Mouse (Mus musculus) hindbrain, postnatal 0 days (tissue): ENCODE measurements at regions not wholly inside any gene's neighbourhood (a gene's known extent, or its start where the extent isn't known, plus 50 kb on each side); places are given as distances from the start of the nearest gene placed in this dataset.

Source experiments
- ATAC-seq: fragments of 200-750 bp; cut with Nextera tagmentation; 2 replicates; pipeline ENCODE4 v1.8.0; 2017; ENCODE audit warnings: mild to moderate bottlenecking, moderate TSS enrichment, moderate library complexity
- DNase-seq: peaks from one replicate; pipeline ENCODE4 v3.0.0-alpha.2; 2015; ENCODE audit warnings: low spot score
- H3K27ac ChIP-seq: fragments of 300-500 bp; sonication (generic); 2 replicates; pipeline ENCODE4 v1.5.1; 2014; ENCODE audit warnings: mild to moderate bottlenecking
- H3K27me3 ChIP-seq: fragments of 300-500 bp; sonication (generic); 2 replicates; pipeline ENCODE4 v1.6.1; 2014; ENCODE audit warnings: low read length, mixed read lengths; ENCODE audit not compliant: insufficient read depth
- H3K36me3 ChIP-seq: fragments of 300-500 bp; sonication (generic); 2 replicates; pipeline ENCODE4 v1.6.1; 2014; ENCODE audit warnings: low read length, mixed read lengths; ENCODE audit not compliant: insufficient read depth
- H3K4me1 ChIP-seq: fragments of 300-500 bp; sonication (generic); 2 replicates; pipeline ENCODE4 v1.6.1; 2014; ENCODE audit warnings: antibody characterized with exemption, low read length, mixed read lengths; ENCODE audit not compliant: insufficient read depth
- H3K4me2 ChIP-seq: fragments of 300-500 bp; sonication (generic); 2 replicates; pipeline ENCODE4 v1.6.1; 2014; ENCODE audit warnings: low read depth, mild to moderate bottlenecking, low read length, moderate library complexity, mixed read lengths
- H3K4me3 ChIP-seq: fragments of 300-500 bp; sonication (generic); 2 replicates; pipeline ENCODE4 v1.5.1; 2014; ENCODE audit warnings: low read length
- H3K9ac ChIP-seq: fragments of 300-500 bp; sonication (generic); replicated peaks from 2 replicates; pipeline ENCODE4 v1.6.1; 2014; ENCODE audit warnings: mild to moderate bottlenecking, low read length, moderate library complexity, mixed read lengths
- H3K9me3 ChIP-seq: fragments of 300-500 bp; sonication (generic); 2 replicates; pipeline ENCODE4 v1.6.1; 2016; ENCODE audit warnings: low read length, mixed read lengths
- CTCF ChIP-seq: IDR thresholded peaks from 2 replicates; pipeline ENCODE4 v1.5.1; 2016; ENCODE audit warnings: antibody characterized with exemption, control low read depth, low read depth
- WGBS: fragments of 180-500 bp; shearing (Covaris S2); extraction: QIAGEN DNeasy Blood & Tissue Kit; methylation state at CpG from one replicate; pipeline ENCODE4 v1.1.7; 2014; 5-methylcytosine and 5-hydroxymethylcytosine counted together

DNA sequence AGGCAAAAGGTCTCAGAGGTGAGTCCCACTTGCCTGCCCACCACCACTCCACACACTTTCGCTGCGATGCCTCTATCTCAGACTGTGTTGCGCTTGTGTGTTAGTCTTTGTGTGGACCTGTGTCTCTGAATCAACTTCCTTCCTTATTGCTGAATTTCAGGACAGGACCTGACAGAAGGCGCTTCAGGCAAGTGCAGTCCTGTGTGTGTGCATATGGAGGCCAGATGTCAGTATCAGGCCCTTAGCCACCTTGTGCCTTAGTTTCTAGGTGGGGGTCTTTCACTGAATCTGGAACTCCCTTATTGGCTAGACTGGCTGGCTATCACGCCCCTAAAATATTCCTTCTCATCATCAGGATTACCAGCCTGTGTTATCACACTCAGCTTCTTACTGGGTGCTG lies 391.6 kb upstream of the Zmiz1 start:
- H3K27me3 ChIP-seq = no peaks in the 10 kb centered on the region
- no peaks in the 10 kb centered on the region for H3K36me3 ChIP-seq
- no peak for ATAC-seq
- peaks cover 11% of the 10 kb centered on the region; the same call in 1 of the 2 replicates for H3K4me1 ChIP-seq
- DNase-seq = no peak
- H3K4me2 ChIP-seq = no peak overlapping the region
- 90% methylated on average over 5 of the region's 5 CpGs for WGBS
- H3K27ac ChIP-seq = no peak overlapping the region
- no peak overlapping the region for H3K4me3 ChIP-seq
- TF ChIP-seq CTCF = no peak
- no peaks in the 10 kb centered on the region for H3K9me3 ChIP-seq
- no peak overlapping the region for H3K9ac ChIP-seq

DNA sequence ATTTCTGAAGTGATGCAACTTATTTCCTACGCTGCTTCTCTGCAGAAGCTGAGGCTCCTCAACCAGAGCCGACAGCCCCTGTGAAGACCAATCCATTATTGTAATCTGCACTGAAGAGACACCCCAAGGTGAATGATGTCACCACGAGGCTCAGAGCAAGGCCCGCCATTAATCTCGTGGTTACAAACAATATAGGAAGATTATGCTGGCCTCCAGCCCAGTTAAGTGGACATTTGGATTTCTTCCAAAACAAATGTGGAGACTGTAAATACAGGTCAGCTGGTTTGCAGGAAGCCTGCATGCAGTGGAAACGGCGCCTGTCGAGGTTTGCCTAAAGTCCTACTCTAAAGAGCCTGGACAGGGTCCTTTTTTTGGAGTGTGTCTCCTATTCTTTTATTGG lies 390.6 kb upstream of the Zmiz1 start:
- WGBS = 18% methylated on average over 8 of the region's 8 CpGs
- H3K9me3 ChIP-seq = no peaks in the 10 kb centered on the region
- H3K36me3 ChIP-seq = no peaks in the 10 kb centered on the region
- peaks cover 14% of the 10 kb centered on the region; the same call in 1 of the 2 replicates for H3K4me1 ChIP-seq
- ATAC-seq = peak; percentile 42; the same call in 1 of the 2 replicates
- TF ChIP-seq CTCF = no peak
- no peak overlapping the region for H3K4me2 ChIP-seq
- H3K9ac ChIP-seq = no peak overlapping the region
- DNase-seq = peak; percentile 72
- no peaks in the 10 kb centered on the region for H3K27me3 ChIP-seq
- no peak overlapping the region for H3K4me3 ChIP-seq
- H3K27ac ChIP-seq = no peak overlapping the region

DNA sequence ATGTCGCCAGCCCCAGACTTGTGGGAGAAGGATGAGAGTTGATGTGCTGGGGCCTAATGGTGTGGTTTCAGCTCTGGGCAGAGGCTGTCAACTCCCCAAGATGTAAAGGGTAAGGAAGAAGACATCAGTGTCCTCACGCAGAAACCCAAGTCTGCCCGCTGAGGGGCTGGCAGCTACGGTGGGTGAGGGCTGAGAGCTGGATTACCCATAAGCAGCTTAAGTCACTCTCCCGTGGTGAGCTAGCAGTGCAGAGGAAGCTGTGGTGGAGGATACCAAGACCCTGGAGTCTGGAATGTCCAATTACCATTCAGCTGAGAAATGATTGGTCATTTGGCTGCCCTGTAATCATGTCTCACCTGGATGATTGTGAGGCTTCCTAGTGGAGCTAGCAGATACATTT lies 385.8 kb upstream of the Zmiz1 start:
- Histone ChIP-seq H3K9ac (no peak overlapping the region), H3K27ac (peak overlapping the region; percentile 55; the same call in 1 of the 2 replicates), H3K4me3 (no peak overlapping the region), H3K27me3 (no peaks in the 10 kb centered on the region), H3K9me3 (no peaks in the 10 kb centered on the region), H3K4me1 (peaks cover 14% of the 10 kb centered on the region; the same call in 1 of the 2 replicates), H3K4me2 (no peak overlapping the region), H3K36me3 (no peaks in the 10 kb centered on the region)
- 48% methylated on average over 5 of the region's 5 CpGs for WGBS
- TF ChIP-seq CTCF = no peak
- DNase-seq (peak; percentile 56), ATAC-seq (0 out of 2 replicates have a peak, but pooled peaks have one; percentile 39)

DNA sequence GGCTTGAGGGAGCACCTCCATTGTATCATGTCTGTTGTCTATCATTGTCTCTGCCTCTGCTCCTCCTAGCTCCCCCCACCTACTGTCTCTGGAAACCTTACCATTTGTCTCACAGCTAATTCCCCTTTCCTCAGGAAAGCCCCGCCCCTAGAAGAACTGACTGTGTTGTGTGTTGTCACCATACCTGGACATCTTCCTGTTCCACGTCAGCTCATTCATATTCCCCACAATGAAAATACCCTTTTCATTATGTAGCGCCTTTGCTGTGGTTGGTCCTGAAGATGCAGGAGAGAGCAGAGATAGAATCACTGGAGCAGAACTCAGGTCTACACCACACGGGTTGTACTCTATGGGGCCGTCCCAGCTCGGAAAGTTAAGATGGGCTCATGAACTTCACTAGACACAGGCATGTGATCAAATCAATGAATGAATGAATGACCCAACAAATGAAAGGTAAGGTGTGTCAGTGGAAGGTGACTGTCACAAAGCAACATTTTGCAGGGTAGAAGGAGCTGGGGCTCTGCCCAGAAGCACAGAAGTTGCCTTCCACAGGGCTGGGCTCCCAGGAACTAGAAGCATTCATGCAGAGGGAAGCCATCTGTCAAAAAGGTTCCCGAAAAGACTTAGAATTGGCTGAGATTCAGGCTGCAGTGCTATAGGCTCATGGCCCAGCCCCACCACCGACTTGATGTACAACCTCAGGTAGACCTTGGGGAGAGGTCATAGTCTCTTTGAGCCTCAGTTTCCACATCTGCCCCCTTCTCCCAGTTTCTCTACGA lies 384.8 kb upstream of the Zmiz1 start:
- Histone ChIP-seq H3K4me1 (peaks cover 14% of the 10 kb centered on the region; the same call in 1 of the 2 replicates), H3K27me3 (no peaks in the 10 kb centered on the region), H3K4me3 (no peak overlapping the region), H3K4me2 (no peak overlapping the region), H3K9ac (no peak overlapping the region), H3K9me3 (no peaks in the 10 kb centered on the region), H3K36me3 (no peaks in the 10 kb centered on the region), H3K27ac (peak overlapping the region; percentile 55)
- 67% methylated on average over 9 of the region's 9 CpGs for WGBS
- ATAC-seq (peak; percentile 51), DNase-seq (peak; percentile 77)
- TF ChIP-seq CTCF = no peak

DNA sequence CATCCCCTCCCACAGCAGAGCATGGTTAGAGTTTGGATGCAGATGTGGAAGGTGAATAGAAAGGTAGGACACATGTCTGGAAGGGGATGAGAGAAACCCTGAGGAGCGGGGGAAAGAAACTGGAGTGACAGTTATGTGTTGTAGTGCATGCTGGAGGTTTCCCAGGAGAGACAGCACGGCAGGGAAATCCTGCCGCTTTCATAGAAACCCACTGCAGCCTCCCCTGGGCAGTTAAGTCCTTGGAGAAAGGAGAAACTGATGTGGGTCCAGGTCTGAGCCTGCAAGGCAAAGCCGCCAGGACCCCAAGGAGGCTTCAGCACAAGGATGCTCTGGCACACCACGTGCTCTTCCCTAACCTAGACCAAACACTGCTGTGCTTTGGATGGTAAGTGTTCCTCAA lies 384.1 kb upstream of the Zmiz1 start:
- DNase-seq (no peak), ATAC-seq (no peak)
- H3K27me3 ChIP-seq = no peaks in the 10 kb centered on the region
- H3K4me2 ChIP-seq = no peak overlapping the region
- no peak overlapping the region for H3K9ac ChIP-seq
- H3K27ac ChIP-seq = peak overlapping the region; percentile 20; the same call in 1 of the 2 replicates
- WGBS = 71% methylated on average over 5 of the region's 5 CpGs
- no peak overlapping the region for H3K4me3 ChIP-seq
- H3K9me3 ChIP-seq = no peaks in the 10 kb centered on the region
- no peak for TF ChIP-seq CTCF
- H3K36me3 ChIP-seq = no peaks in the 10 kb centered on the region
- H3K4me1 ChIP-seq = peaks cover 11% of the 10 kb centered on the region; the same call in 1 of the 2 replicates

DNA sequence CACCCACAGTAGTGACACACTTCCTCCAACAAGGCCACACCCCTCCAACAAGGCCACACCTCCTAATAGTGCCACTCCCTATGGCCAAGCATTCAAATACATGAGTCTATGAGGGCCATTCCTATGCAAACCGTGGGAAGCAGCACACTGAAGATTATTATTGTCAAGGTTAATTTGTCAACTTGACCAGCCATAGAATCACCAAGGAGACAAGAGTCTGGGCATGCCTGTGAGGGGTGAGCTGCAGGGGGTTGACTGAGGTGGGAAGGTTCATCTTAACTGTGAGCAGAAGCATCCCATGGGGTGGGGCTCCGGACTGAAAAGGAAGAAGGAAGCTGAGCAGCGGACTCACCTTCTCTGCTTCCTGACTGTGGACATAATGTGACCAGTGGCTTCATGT lies 378.6 kb upstream of the Zmiz1 start:
- no peaks in the 10 kb centered on the region for H3K4me1 ChIP-seq
- WGBS = 64% methylated on average over 3 of the region's 3 CpGs
- no peak overlapping the region for H3K4me2 ChIP-seq
- H3K9me3 ChIP-seq = no peaks in the 10 kb centered on the region
- no peaks in the 10 kb centered on the region for H3K27me3 ChIP-seq
- no peak overlapping the region for H3K4me3 ChIP-seq
- no peak overlapping the region for H3K9ac ChIP-seq
- H3K36me3 ChIP-seq = no peaks in the 10 kb centered on the region
- no peak for ATAC-seq
- DNase-seq = no peak
- no peak for TF ChIP-seq CTCF
- no peak overlapping the region for H3K27ac ChIP-seq

DNA sequence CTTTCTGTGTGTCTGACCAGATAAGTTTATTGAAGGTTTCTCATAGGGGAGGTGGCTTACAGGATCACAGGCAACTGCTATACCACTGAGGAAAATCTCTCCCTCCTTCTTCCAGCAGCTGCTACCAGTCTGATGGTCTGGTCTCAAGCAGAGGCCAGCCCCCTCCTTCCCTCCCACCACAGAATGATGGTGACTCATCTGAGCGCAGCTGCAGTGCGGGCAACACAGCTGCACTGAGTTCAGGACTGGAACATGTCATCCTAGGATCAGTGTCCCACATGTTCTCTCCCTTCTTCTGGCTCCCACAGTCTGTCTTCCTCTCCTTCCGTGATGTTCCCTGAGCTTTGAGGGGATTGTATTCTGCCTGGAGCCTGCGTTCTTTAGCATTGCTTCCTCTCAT lies 375.1 kb upstream of the Zmiz1 start:
- Histone ChIP-seq H3K36me3 (no peaks in the 10 kb centered on the region), H3K9me3 (no peaks in the 10 kb centered on the region), H3K4me1 (no peaks in the 10 kb centered on the region), H3K4me3 (no peak overlapping the region), H3K9ac (no peak overlapping the region), H3K4me2 (no peak overlapping the region), H3K27me3 (no peaks in the 10 kb centered on the region), H3K27ac (no peak overlapping the region)
- 82% methylated on average over 4 of the region's 4 CpGs for WGBS
- DNase-seq (no peak), ATAC-seq (no peak)
- no peak for TF ChIP-seq CTCF
